Mouse (Mus musculus): ENCODE results near the gene Cd300c. TPM values are rescaled to one million over a fixed set of nuclear protein-coding genes. Genes with fewer than 3 reads are reported as not detected.

The Cd300c gene
- not detected for polyA plus RNA-seq (2014; fragmentation: Illumina TruSeq; extraction: RNeasy Lipid Tissue Mini Kit (QIAGEN cat#74804); ENCODE audit: low read depth, low replicate concordance)

GRCm38 (mm10) chr11:114968752-114969207 lies at the start of gene Cd300c:
TSS of gene Cd300c (minus strand) at chr11:114969157.

GRCm38 (mm10) chr11:115016093-115016492 lies 47.1 kb upstream of the Cd300c start, which contains the start of gene Cd300ld2:
TSS of gene Cd300ld2 (minus strand) at chr11:115016193.

GRCm38 (mm10) chr11:115001474-115002040 lies 32.6 kb upstream of the Cd300c start, which contains the start of gene Cd300c2:
TSS of gene Cd300c2 (minus strand) at chr11:115001880.

GRCm38 (mm10) chr11:114989793-114990192 lies 20.8 kb upstream of the Cd300c start, which contains the start of gene Cd300ld:
TSS of gene Cd300ld (minus strand) at chr11:114989922.

GRCm38 (mm10) chr11:114934144-114934543 lies 34.8 kb downstream of the Cd300c start, which contains the start of gene Cd300lb:
TSS of gene Cd300lb (minus strand) at chr11:114934386.

Other genes starting within 250 kb of the Cd300c start
- gene Dnaic2, start 241.7 kb downstream of the Cd300c start, polyA plus RNA-seq (2014; fragmentation: Illumina TruSeq; extraction: RNeasy Lipid Tissue Mini Kit (QIAGEN cat#74804); ENCODE audit: low read depth, low replicate concordance), result 2.7 TPM
- gene Kif19a, start 203.8 kb downstream of the Cd300c start, polyA plus RNA-seq (2014; fragmentation: Illumina TruSeq; extraction: RNeasy Lipid Tissue Mini Kit (QIAGEN cat#74804); ENCODE audit: low read depth, low replicate concordance), result 2.4 TPM
- 2.4 TPM for gene Btbd17, start 173.2 kb downstream of the Cd300c start, polyA plus RNA-seq (2014; fragmentation: Illumina TruSeq; extraction: RNeasy Lipid Tissue Mini Kit (QIAGEN cat#74804); ENCODE audit: low read depth, low replicate concordance)
- gene Gpr142, start 170.2 kb downstream of the Cd300c start, polyA plus RNA-seq (2014; fragmentation: Illumina TruSeq; extraction: RNeasy Lipid Tissue Mini Kit (QIAGEN cat#74804); ENCODE audit: low read depth, low replicate concordance), result 0.29 TPM
- gene Gprc5c, start 118.0 kb downstream of the Cd300c start, polyA plus RNA-seq (2014; fragmentation: Illumina TruSeq; extraction: RNeasy Lipid Tissue Mini Kit (QIAGEN cat#74804); ENCODE audit: low read depth, low replicate concordance), result 71.0 TPM
- 8.6 TPM for gene Cd300a, start 79.1 kb downstream of the Cd300c start, polyA plus RNA-seq (2014; fragmentation: Illumina TruSeq; extraction: RNeasy Lipid Tissue Mini Kit (QIAGEN cat#74804); ENCODE audit: low read depth, low replicate concordance)
- 5.1 TPM for gene Cd300lb, start 34.8 kb downstream of the Cd300c start, polyA plus RNA-seq (2014; fragmentation: Illumina TruSeq; extraction: RNeasy Lipid Tissue Mini Kit (QIAGEN cat#74804); ENCODE audit: low read depth, low replicate concordance)
- gene Cd300ld, start 20.8 kb upstream of the Cd300c start, polyA plus RNA-seq (2014; fragmentation: Illumina TruSeq; extraction: RNeasy Lipid Tissue Mini Kit (QIAGEN cat#74804); ENCODE audit: low read depth, low replicate concordance), result 5.6 TPM
- gene Cd300c2, start 32.7 kb upstream of the Cd300c start, polyA plus RNA-seq (2014; fragmentation: Illumina TruSeq; extraction: RNeasy Lipid Tissue Mini Kit (QIAGEN cat#74804); ENCODE audit: low read depth, low replicate concordance), result 6.4 TPM
- not detected for gene Cd300ld2, start 47.0 kb upstream of the Cd300c start, polyA plus RNA-seq (2014; fragmentation: Illumina TruSeq; extraction: RNeasy Lipid Tissue Mini Kit (QIAGEN cat#74804); ENCODE audit: low read depth, low replicate concordance)
- gene Cd300ld4, start 57.9 kb upstream of the Cd300c start, polyA plus RNA-seq (2014; fragmentation: Illumina TruSeq; extraction: RNeasy Lipid Tissue Mini Kit (QIAGEN cat#74804); ENCODE audit: low read depth, low replicate concordance), result 5.1 TPM
- 7.2 TPM for gene Cd300ld5, start 68.6 kb upstream of the Cd300c start, polyA plus RNA-seq (2014; fragmentation: Illumina TruSeq; extraction: RNeasy Lipid Tissue Mini Kit (QIAGEN cat#74804); ENCODE audit: low read depth, low replicate concordance)
- gene Cd300ld3, start 79.3 kb upstream of the Cd300c start, polyA plus RNA-seq (2014; fragmentation: Illumina TruSeq; extraction: RNeasy Lipid Tissue Mini Kit (QIAGEN cat#74804); ENCODE audit: low read depth, low replicate concordance), result 17.1 TPM
- gene Cd300e, start 93.0 kb upstream of the Cd300c start, polyA plus RNA-seq (2014; fragmentation: Illumina TruSeq; extraction: RNeasy Lipid Tissue Mini Kit (QIAGEN cat#74804); ENCODE audit: low read depth, low replicate concordance), result not detected
- gene Rab37, start 122.3 kb upstream of the Cd300c start, polyA plus RNA-seq (2014; fragmentation: Illumina TruSeq; extraction: RNeasy Lipid Tissue Mini Kit (QIAGEN cat#74804); ENCODE audit: low read depth, low replicate concordance), result 0.61 TPM
- gene Cd300lf, start 164.8 kb upstream of the Cd300c start, polyA plus RNA-seq (2014; fragmentation: Illumina TruSeq; extraction: RNeasy Lipid Tissue Mini Kit (QIAGEN cat#74804); ENCODE audit: low read depth, low replicate concordance), result 0.52 TPM
- 73.1 TPM for gene Slc9a3r1, start 194.2 kb upstream of the Cd300c start, polyA plus RNA-seq (2014; fragmentation: Illumina TruSeq; extraction: RNeasy Lipid Tissue Mini Kit (QIAGEN cat#74804); ENCODE audit: low read depth, low replicate concordance)
- 8.6 TPM for gene Tmem104, start 218.3 kb upstream of the Cd300c start, polyA plus RNA-seq (2014; fragmentation: Illumina TruSeq; extraction: RNeasy Lipid Tissue Mini Kit (QIAGEN cat#74804); ENCODE audit: low read depth, low replicate concordance)
- gene Nat9, start 218.7 kb upstream of the Cd300c start, polyA plus RNA-seq (2014; fragmentation: Illumina TruSeq; extraction: RNeasy Lipid Tissue Mini Kit (QIAGEN cat#74804); ENCODE audit: low read depth, low replicate concordance), result 37.4 TPM